Mouse (Mus musculus) embryo, embryonic 11 days (tissue): ENCODE results near the gene Exosc8.
"Not testable (repeated sequence)": the region's sequence is repeated elsewhere in the genome, so short reads cannot be mapped to it uniquely, and the experiment has no call there.

ENCODE experiments used
- DNase-seq: peaks from one replicate; pipeline ENCODE4 v3.0.0-alpha.2; 2015

Gene Exosc8

GRCm38 (mm10) chr3:54735247-54736046 lies at the start of gene Exosc8, which contains the start of gene Alg5:
Exosc8 (minus strand) TSS chr3:54735393.
Alg5 (plus strand) TSS chr3:54735539.
- DNase-seq, result peak; percentile 88

- no peak for DNase-seq
These were observed 40.9 kb upstream of the Exosc8 start for GRCm38 (mm10) chr3:54775989-54776631.

GRCm38 (mm10) chr3:54773613-54774012 lies 38.4 kb upstream of the Exosc8 start:
- no peak for DNase-seq

GRCm38 (mm10) chr3:54769349-54770275 lies 34.4 kb upstream of the Exosc8 start:
- DNase-seq, result no peak

GRCm38 (mm10) chr3:54768592-54768991 lies 33.4 kb upstream of the Exosc8 start:
- no peak for DNase-seq

- no peak for DNase-seq
These were observed 31.6 kb upstream of the Exosc8 start for GRCm38 (mm10) chr3:54766811-54767210.

- DNase-seq, result peak; percentile 10
These were observed 30.8 kb upstream of the Exosc8 start for GRCm38 (mm10) chr3:54766034-54766433.

GRCm38 (mm10) chr3:54765521-54765920 lies 30.3 kb upstream of the Exosc8 start:
- not testable (repeated sequence) for DNase-seq

- DNase-seq, result peak; percentile 19
These were observed 29.2 kb upstream of the Exosc8 start for GRCm38 (mm10) chr3:54764418-54764817.

GRCm38 (mm10) chr3:54761258-54761657 lies 26.1 kb upstream of the Exosc8 start:
- peak; percentile 3 for DNase-seq

- no peak for DNase-seq
These were observed 25.3 kb upstream of the Exosc8 start for GRCm38 (mm10) chr3:54760321-54761115.

GRCm38 (mm10) chr3:54759211-54759610 lies 24.0 kb upstream of the Exosc8 start:
- no peak for DNase-seq

GRCm38 (mm10) chr3:54757446-54757845 lies 22.3 kb upstream of the Exosc8 start:
- DNase-seq, result no peak

- DNase-seq, result peak; percentile 49
These were observed 20.9 kb upstream of the Exosc8 start for GRCm38 (mm10) chr3:54756058-54756457.

- DNase-seq, result peak; percentile 75
These were observed 20.2 kb upstream of the Exosc8 start, which contains the start of gene Smad9 for GRCm38 (mm10) chr3:54755145-54756041. Smad9 (plus strand) TSS chr3:54755582.

- DNase-seq, result no peak
These were observed 18.2 kb upstream of the Exosc8 start for GRCm38 (mm10) chr3:54753411-54753810.

GRCm38 (mm10) chr3:54745799-54746198 lies 10.6 kb upstream of the Exosc8 start:
- DNase-seq, result peak; percentile 49

- DNase-seq, result no peak
These were observed 6.8 kb upstream of the Exosc8 start for GRCm38 (mm10) chr3:54741965-54742364.

- DNase-seq, result no peak
These were observed 2.1 kb upstream of the Exosc8 start for GRCm38 (mm10) chr3:54737317-54737716.

- DNase-seq, result peak; percentile 25
These were observed 1.1 kb upstream of the Exosc8 start for GRCm38 (mm10) chr3:54736101-54736927.
